Mouse (Mus musculus): ENCODE data around the gene Sept6.

GRCm38 (mm10) chrX:36983654-36984311 is 7.8 kb downstream of the Sept6 start:
- TF ChIP-seq POLR2A (IDR thresholded peaks at IDR 0.05; ENCODE audit: low read depth, low read length) (no peak), CTCF (IDR thresholded peaks at IDR 0.05; ENCODE audit: extremely low read depth, insufficient read depth, insufficient read length, insufficient replicate concordance) (no peak)

Measured in spleen, adult 2 months (tissue).